Mouse (Mus musculus) c-Kit-positive CD71-positive TER-119-negative erythroid progenitor cells, embryonic 14.5 days (primary cell): ENCODE results near the gene Htra2.

Experiments
- DNase-seq: peaks from one replicate; pipeline ENCODE4 v3.0.0-alpha.2; 2013; ENCODE audit warnings: low read depth

Gene Htra2

DNA sequence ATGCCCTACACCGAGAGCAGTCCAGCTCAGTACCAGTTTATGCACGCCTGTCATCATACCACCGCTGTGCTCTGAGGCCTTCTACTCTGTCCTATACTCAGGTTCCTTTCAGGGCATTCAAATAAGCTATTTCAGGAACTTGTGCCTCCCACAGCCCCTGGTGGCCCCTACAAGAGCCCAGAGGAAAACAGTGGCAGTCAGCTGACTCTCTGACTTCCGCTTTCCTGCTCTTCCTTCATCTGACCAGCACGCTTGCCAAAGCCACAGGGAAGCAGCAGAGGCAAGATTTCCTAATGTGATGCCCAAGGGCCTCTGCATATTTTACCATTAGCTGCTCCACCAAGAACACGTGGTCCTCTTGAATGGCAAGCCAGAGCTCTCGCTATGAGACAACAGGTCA lies 50.2 kb downstream of the Htra2 start:
- no peak for DNase-seq

DNA sequence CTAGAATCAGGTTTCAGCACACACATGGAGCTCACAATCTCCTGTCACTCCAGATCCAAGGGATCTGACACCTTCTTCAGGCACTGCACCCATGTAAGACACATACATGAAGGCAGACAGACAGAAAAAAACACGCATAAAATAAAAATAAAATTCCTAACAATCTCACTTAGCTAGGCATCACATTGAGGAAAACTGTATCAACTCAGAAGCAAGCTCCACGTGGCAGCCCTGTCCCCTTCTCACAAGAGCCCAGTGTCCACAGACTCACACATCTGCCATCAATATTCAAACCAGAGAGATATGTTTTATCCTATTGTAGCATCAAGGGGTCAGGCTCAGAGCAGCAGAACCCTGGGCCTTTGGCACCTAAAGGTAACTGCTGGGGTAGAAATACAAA lies 50.8 kb downstream of the Htra2 start:
- no peak for DNase-seq

DNA sequence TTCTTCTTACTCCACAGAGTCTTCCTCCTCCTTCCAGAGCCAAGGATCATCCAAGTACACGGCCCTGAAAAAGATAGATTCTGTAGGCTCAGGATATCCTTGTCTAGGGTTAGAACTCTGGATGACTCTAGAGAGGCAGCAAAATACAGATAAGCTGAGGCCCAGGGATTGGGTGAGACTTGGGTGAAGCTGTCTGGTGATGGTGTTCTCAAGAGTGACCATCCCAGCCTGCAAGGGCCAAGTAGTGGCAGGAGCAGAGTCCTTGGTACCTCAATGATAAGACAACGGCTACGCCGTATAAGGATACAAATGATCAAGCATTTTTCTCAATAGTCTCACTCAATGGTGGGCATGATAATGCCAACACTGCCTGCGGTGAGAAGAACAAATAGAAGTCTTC lies 51.2 kb downstream of the Htra2 start:
- no peak for DNase-seq

DNA sequence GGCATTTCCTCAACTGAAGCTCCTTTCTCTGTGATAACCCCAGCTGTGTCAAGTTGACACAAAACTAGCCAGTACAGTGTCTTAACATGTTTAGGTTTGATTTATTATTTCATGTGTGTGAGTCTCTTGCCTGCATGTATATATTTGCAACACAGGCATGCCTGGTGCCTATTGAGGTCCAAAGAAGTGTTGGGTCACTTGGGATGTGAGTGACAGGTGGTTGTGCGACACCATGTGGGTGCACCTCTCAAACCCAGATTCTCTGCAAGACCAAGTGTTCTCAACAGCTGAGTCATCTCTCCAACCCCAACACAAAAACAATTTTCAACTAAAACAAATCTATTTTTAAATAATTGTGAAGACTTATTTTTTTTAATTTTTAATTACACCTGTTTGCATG lies 52.0 kb downstream of the Htra2 start:
- no peak for DNase-seq
